Mouse (Mus musculus): ENCODE measurements around the gene Elavl1.
"Not testable (repeated sequence)": the region's sequence is repeated elsewhere in the genome, so short reads cannot be mapped to it uniquely, and the experiment has no call there.

The Elavl1 gene

DNA sequence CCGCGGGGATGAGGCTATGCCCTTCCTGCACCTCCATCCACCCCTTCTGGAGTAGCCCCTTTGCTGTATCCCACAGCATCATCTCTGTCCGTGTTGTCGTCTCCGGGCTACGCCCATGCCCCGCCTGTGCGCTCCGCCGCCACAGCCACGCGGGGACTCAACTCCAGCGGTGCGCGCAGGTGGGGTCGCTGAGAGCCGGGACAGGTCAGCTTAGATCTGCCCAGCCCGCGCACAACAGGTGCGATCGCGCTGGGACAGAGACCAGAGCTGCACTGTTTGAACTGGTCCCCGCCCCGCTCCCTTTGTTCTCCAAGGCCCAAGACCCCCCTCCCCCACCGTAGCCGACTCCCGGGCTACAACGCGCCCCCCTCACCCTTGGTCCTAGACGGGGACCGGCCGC lies 66.5 kb downstream of the Elavl1 start:
- no peak for DNase-seq (ENCODE audit: low read depth, low spot score)

DNA sequence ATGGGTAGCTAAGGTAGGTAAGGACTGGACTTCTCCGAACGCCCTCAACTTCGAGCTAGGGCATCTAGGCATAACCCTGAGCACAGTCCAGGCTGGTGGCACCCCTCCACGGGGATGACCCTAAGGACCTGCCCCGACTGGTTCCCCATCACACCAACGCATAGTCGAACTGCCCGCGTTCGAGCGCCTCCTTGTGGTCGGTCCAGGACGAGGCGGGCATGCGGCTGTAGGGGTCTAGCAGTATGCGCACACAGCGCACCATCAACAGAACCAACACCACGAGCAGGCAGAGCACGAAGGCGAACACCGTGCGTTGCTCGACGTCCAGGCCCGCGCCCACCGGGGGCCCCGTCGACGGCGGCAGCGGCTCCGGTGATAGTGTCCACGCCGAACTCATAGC lies 67.0 kb downstream of the Elavl1 start:
- DNase-seq (ENCODE audit: low read depth, low spot score), result no peak

DNA sequence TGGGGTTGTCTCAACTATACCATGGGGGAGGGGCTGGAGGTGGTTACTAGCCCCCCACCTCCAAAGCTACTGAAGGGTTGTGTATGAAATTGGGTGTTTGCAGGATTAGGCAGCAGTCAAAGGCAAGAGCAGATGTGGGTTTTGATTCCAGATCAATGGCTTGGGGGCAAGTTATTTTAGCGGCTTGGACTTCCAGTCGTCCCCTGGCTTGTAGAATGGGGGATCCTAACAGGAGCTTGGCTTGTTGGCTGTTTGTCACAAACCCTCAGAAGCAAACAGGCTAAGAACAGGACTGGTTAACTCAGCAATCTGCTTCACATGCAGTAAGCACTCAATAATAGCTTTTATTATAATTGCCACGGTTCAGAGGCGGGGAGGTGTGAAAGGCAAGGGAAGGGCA lies 67.9 kb downstream of the Elavl1 start:
- no peak for DNase-seq (ENCODE audit: low read depth, low spot score)

DNA sequence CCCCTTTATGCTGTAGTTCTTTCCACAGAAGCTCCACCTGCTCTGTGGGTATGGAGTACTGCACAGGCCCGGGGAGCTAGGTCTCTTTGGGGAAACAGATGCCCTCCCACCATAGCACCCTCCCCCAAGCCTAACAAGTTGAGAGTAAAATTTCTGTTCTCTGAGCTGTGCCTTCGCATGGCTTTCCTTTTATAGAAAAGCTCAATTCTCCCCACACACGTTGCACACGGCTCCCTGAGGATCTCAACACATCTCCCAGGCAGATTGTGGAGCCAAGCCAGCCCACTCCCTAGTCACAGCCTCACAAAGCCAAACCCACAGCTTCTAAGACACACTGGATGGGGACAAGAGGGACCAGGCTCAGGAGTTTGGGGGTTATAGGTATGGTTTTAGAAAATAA lies 68.3 kb downstream of the Elavl1 start:
- no peak for DNase-seq (ENCODE audit: low read depth, low spot score)

DNA sequence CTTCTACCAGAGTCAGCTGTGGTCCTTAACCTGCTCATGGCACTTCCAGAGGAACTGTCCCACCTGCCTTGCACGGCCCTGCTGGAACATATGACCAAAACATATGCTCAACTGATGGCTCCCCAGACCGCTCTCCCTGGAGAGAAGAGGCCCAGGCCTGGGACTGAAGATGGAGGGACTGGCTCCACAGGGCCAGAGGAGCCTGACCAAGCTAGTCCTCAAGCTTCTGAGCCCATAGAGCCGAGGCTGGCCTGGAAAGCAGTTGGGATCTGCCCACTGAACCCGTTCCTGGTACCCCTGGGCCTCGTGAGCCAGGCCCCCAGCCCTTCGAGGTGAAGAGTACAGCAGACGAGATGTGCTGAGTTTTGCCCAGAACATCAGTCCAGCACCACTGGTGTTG lies 69.7 kb downstream of the Elavl1 start:
- not testable (repeated sequence) for DNase-seq (ENCODE audit: low read depth, low spot score)

DNA sequence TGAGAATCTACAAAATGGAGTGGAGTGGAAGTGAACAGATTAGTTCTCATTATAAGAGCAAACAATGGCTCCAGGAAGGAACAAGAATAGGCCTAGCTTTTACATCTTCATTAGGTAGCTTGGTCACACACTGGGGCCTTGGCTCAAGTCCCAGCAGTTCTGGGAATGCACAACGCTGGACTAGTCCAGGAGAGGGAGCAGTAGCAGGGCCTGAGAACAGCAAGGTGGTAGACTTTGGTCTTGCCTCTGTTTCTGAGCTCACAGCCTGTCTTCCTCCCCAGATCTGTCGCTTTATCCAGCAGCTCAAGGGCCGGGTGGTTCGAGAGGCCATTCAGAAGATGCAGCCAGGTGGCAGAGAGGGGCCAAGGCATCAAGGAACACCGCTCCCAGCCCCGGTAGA lies 71.2 kb downstream of the Elavl1 start:
- DNase-seq (ENCODE audit: low read depth, low spot score), result no peak

DNA sequence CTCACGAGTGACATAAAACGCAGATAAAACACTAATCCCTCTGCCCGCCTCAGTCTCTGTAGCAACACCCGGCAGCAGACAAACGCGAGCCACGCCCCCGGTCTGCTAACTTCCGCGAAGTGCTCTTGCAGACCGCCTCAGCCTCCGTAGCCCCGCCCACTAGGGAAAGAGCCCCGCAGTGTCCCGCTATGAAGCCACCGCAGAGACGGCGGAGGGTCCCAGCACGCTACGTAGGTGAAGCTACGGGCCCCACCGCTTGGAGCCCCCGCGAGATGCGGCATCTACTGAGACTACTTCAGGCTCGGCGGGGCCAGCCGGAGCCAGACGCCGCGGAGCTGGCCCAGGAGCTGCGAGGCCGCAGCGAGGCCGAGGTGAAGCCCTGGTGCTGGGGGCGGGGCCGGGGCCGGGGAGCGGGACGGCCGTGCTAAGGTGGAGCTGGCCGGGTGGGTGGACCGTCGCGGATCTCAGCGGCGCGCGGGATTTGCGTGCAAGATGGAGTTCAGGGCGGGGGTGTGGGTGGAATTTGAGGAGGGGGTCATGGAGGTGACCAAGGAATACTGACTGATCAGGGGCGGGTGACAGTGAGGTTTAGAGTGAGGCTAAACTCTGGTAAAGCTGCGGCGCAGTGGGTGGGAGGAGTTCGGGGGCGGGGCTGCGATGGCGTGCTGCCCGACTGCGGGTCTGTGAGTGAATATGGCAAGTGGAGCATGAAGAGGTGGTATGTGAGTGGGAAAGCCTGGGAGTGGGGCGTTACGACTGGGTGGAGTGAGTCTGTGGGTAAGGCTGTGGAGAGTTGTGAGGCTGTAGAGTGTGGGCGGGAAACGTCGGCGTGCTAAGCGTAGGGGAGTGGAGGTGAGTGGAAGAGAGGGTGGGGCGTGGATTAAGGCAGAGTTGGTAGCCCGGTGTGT lies 72.0 kb downstream of the Elavl1 start, which contains the start of gene Snapc2:
Gene Snapc2 (plus strand): TSS at position 147 of the 908 bp plus-strand sequence.
- peak; percentile 96 for DNase-seq (ENCODE audit: low read depth, low spot score)

DNA sequence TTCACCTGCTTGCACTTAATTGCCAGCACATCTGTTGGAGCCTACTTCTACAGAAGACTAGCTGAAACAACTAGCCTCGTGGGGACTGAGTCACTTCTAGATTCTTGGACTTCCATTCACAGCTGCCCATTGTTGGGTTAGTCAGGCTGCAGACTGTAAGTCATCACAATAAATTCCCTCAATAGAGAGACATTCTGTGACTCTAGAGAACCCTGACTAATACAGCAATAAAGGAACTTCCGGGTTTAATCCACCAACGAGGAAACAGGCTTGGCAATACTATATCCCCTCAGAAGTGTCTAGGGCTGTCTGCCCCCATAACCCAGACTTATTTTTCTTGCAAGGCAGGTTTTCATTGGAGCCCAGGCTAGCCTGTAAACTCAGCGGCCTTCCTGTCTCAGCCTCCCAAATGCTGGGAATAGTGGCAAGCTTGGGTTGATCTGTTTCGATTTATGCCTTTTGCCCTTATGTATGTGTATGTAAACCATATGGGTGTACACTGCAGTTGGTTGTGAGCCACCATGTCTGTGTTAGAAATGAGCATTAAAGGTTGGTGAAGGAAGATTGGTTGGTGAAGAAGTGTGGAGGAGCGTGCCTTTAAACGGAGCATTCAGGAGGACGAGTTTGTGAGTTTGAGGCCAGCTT lies 73.0 kb downstream of the Elavl1 start:
- no peak for DNase-seq (ENCODE audit: low read depth, low spot score)

DNA sequence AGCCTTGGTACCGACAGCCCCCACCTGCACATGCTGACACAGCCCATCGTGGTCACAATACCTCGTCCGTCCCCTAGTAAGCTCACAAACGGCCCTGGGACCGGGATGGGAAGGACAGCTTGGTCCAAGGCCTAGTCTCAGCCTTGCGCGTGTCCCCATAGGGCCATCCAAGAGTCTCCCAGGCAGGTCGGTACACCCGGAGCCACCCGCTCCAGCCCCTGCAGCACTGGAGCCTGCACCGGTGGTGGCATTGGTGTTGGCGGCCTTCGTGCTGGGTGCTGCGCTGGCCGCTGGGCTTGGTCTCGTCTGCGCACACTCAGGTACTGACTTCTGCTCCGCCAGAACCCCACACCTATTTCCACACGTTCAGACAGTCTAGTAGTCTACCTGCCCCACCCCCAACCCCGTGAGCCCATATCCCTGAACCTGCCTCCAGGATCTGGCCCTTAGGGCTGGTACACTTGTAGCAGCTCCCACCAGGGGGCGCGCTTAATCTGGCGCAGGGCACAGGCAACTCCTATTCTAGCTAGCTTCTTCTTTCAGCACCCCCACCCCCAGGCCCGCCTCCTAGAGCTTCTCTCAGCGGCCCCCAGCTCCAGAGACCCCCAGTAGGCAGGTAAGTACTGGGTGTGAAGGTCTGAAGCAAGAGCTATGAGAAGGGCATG lies 74.8 kb downstream of the Elavl1 start:
- DNase-seq (ENCODE audit: low read depth, low spot score), result peak; percentile 89

DNA sequence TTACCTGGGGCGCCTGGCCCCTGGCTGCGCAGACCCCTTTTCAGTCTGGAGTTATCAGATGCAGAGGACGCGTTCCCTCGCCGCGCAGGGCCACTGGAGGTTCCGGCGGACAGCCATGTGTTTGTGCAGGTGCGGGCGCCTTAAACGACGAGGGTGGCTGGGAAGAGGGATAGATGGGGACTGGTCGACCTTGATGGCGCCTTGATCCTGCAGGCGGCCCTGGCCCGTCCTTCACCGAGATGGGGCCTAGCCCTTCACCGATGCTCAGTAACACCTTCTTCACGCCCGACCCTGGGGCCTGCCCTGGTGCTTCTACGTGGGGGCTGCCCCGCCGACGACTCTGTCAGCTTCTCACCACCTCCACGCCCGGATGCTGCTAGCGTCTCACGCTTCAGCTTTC lies 76.0 kb downstream of the Elavl1 start:
- DNase-seq (ENCODE audit: low read depth, low spot score), result no peak

DNA sequence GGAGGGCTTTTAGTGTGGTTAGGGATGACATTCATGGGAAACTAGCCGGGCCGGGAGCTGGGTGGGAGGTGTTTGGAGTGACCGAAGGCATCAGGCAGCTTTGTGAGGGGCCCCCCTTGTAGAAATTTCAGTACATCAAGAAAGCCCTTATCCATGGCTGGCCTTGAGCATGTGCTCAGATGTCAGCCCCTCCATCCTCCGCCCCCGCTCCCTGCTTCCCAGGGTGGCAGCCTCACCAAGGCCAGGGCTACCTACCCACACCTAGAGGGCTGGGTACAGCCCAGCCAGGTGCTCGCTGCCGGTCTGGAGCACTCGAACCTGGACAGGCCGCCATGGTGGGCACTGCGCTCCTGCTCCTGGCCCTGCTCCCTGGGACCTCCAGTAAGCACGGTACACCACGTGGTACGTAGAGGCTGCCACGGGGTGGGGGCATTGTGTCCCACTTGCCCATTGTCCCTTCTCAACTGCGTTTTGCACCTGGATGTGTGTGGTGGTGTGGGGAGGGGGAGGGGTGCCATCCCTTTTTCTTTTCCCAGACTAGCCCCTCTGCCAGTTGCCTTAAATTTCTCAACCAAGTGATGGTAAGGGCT lies 77.2 kb downstream of the Elavl1 start, which contains the start of gene Tgfbr3l:
Gene Tgfbr3l (plus strand): TSS at position 264 of the 590 bp plus-strand sequence.
- DNase-seq (ENCODE audit: low read depth, low spot score), result no peak

DNA sequence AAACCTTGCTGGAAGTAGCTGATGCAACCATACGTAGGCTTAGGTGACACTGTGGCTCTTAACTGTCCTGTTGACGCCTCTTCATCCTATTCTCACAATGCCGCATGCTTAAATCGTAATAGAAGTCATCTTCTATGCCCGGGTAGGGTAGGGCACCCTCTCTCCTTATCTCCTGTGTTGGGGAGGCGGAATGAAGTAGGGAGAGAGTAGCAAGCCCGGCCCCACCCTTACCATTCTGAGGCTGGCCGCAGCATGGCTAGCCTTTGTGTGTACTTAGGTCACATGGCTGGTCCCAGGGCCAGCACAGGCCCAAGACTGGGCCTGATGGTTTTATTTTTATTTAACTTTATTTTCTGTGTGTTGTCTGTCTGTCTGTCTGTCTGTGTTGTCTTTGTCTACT lies 78.0 kb downstream of the Elavl1 start:
- DNase-seq (ENCODE audit: low read depth, low spot score), result no peak

DNA sequence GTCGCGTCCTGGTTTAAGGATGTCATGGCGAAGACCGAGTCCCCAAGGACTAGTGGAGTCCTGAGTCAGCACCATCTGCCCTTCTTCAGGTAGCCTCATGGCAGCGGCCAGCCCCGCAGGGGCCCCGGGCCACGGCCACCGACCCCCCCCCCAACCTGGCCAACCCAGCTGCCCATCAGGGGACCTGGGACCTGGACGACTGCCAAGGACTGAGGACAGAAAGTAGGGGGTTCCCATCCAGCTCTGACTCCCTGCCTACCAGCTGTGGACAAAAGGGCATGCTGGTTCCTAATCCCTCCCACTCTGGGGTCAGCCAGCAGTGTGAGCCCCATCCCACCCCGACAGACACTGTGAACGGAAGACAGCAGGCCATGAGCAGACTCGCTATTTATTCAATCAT lies 79.5 kb downstream of the Elavl1 start:
- DNase-seq (ENCODE audit: low read depth, low spot score), result no peak

DNA sequence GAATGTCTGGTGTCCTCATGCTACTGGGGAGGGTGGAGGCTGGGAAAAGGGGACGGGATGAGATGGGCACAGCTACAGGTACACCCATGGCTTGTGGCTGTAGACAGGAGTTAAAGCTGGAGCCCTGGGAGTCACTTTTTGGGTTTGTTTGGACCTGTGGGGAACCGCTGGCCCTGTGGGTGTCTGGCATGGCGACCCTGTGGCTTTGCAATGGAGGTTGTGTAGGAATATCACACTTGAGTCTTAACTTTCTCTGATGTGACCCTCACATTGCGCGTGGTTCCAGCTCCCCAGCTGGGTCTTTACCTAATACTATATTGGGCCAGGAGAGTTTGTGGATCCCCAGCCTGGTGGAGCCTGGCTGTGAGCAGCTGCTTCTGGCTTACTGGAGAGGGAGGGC lies 80.2 kb downstream of the Elavl1 start:
- no peak for DNase-seq (ENCODE audit: low read depth, low spot score)

DNA sequence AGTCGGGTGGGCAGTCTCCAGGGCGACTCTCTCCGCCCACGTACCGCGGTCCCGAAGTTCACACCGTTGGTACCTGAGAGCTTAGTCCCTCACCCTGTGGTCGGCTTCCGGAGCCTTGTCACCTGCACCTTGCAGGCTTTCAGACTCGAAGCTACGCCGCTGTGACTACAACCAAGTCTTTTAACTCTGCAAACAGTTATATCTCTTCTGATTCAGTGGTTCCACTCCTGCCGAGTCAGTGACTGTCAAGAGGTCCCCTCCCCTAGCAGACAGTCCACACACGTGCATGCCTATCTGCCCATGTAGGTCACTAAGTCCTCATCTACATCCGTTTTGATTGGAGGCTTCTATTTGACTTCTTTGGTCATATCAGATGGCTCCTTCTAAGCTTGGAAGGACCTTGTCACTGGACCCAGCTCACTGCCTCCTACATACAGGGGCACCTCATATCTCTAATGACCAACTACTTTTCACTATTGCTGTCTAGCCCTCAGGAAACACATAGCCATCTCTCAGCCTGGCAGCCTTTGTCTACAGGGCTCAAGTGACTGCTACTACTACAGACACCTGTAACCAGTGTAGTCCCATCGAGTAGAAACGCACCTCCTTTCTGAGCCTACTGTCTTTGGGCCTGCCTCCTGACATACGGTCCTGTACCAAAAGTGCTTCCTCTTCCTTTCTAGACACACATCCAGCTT lies 85.9 kb downstream of the Elavl1 start:
- no peak for DNase-seq (ENCODE audit: low read depth, low spot score)

DNA sequence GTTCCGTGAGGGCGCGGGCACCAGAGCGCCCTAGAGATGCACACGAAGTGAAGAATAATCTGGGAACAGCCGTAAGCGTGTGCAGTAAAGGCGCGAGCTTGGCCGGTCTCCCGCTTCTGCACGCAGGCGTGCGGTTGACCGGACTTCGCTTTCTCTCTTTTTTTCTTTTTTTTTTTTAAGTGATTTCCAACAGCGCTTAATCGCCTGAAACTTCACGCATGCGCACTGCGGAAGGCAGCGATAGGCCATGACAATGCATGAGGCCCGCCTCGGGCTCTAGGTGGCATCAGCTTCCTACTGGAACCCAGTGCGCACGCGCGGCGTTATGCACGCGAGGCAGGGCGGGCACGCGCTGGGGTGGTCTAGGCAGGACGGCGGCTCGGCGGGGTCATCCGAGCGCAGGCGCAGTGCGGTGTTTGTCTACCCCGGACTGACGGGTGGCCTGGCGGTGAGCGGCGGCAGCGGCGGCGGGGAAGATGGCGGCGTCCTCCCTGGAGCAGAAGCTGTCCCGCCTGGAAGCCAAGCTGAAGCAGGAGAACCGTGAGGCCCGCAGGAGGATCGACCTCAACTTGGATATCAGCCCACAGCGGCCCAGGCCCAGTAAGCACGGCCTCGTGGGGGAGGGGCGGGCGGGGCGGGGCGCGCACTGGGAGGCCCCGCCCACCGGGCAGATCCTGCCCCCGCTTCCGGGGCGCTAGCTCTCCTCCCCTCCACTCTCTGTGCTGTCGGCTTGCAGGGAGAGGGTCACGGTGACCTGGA lies 86.6 kb downstream of the Elavl1 start, which contains the start of the genes Map2k7 and Gm49320:
Gene Map2k7 (plus strand): TSS at position 307 of the 759 bp plus-strand sequence.
Gene Gm49320 (plus strand): TSS at position 432 of the 759 bp plus-strand sequence.
- peak; percentile 100 for DNase-seq (ENCODE audit: low read depth, low spot score)

DNA sequence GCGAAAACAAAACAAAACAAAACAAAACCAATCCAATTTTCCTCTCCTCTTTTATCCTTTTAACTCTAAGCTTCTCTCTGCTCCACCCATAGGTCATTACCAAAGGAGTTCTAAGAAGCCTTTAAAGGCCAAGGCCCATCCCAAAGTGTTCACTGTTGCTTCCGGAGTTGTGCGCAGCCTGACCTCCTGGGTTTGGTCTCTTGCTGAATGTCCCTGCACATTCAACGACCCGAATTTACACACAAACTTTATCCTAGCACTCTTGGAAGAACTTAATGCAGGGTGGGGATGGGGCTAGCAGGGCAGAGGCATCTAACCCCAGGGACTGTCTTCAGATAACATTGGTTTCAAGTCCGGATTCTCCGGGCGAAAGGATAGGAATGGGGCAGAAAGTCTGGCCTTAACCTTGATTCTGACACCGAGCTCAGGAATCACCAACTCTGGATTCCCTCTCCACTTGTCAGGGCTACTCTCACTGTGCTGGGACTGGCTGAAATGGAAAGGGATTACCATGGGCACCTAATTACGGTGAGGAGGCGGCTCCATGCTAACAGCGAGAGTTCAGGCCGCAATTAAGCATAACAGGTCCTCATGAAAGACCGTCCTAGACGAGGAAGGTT lies 87.3 kb downstream of the Elavl1 start:
- no peak for DNase-seq (ENCODE audit: low read depth, low spot score)

Data from WW6 (cell line).